Mouse (Mus musculus) liver, embryonic 11.5 days (tissue): Measurements from ENCODE around the gene Gm4131. TPM values are rescaled to one million over a fixed set of nuclear protein-coding genes. Genes with fewer than 3 reads are reported as not detected.

Source experiments
- ATAC-seq: fragments of 200-750 bp; cut with Nextera tagmentation; replicated peaks from 2 replicates; pipeline ENCODE4 v1.8.0; 2017; ENCODE audit warnings: moderate number of reproducible peaks, mild to moderate bottlenecking, moderate TSS enrichment, moderate library complexity; ENCODE audit not compliant: low FRiP score
- DNase-seq: peaks from one replicate; pipeline ENCODE4 v3.0.0-alpha.2; 2017; ENCODE audit warnings: low spot score
- H3K27ac ChIP-seq: fragments of 300-500 bp; sonication (generic); 2 replicates; pipeline ENCODE4 v1.5.1; 2014; ENCODE audit warnings: mild to moderate bottlenecking, low read depth, low read length, control low read depth
- H3K27me3 ChIP-seq: fragments of 300-500 bp; sonication (generic); replicated peaks from 2 replicates; pipeline ENCODE4 v1.6.1; 2014; ENCODE audit warnings: low read length, mixed read lengths; ENCODE audit not compliant: control insufficient read depth, insufficient read depth
- H3K36me3 ChIP-seq: fragments of 300-500 bp; sonication (generic); 2 replicates; pipeline ENCODE4 v1.6.1; 2014; ENCODE audit warnings: mild to moderate bottlenecking, low read length, moderate library complexity, mixed read lengths; ENCODE audit not compliant: control insufficient read depth, insufficient read depth
- H3K4me1 ChIP-seq: fragments of 300-500 bp; sonication (generic); replicated peaks from 2 replicates; pipeline ENCODE4 v1.6.1; 2014; ENCODE audit warnings: low read length, mixed read lengths; ENCODE audit not compliant: control insufficient read depth, insufficient read depth
- H3K4me2 ChIP-seq: fragments of 300-500 bp; sonication (generic); 2 replicates; pipeline ENCODE4 v1.6.1; 2014; ENCODE audit warnings: mild to moderate bottlenecking, control low read depth, moderate library complexity
- H3K4me3 ChIP-seq: fragments of 300-500 bp; sonication (generic); 2 replicates; pipeline ENCODE4 v1.5.1; 2014; ENCODE audit warnings: low read depth, low read length, control low read depth
- H3K9ac ChIP-seq: fragments of 300-500 bp; sonication (generic); 2 replicates; pipeline ENCODE4 v1.6.1; 2014; ENCODE audit warnings: low read depth, low read length, control low read depth
- H3K9me3 ChIP-seq: fragments of 300-500 bp; sonication (generic); 2 replicates; pipeline ENCODE4 v1.6.1; 2016; ENCODE audit warnings: low read length, inconsistent platforms, mixed read lengths; ENCODE audit not compliant: control insufficient read depth
- WGBS: fragments of 180-500 bp; shearing (Covaris S2); extraction: QIAGEN DNeasy Blood & Tissue Kit; methylation state at CpG from one replicate; pipeline ENCODE4 v1.1.7; 2014; 5-methylcytosine and 5-hydroxymethylcytosine counted together
- polyA plus RNA-seq: library from polyadenylated mRNA; unstranded; fragments of >200 nt; fragmentation: Nextera tagmentation; extraction: Ambion mirVana; gene quantifications from 2 replicates; pipeline ENCODE4 v1.2.1, GENCODE M21; 2014

The Gm4131 gene
- polyA plus RNA-seq, 1 experiment from 2014 or later, result not detected

GRCm38 (mm10) chr14:62493456-62493855, 73.3 kb downstream of the Gm4131 start:
- Histone ChIP-seq H3K4me3 (no peak overlapping the region), H3K9ac (no peak overlapping the region), H3K36me3 (no peaks in the 10 kb centered on the region), H3K27ac (no peak overlapping the region), H3K4me1 (no peaks in the 10 kb centered on the region), H3K4me2 (no peak overlapping the region), H3K27me3 (no peaks in the 10 kb centered on the region), H3K9me3 (no peaks in the 10 kb centered on the region)
- no peak for DNase-seq
- 67% methylated on average over 5 of the region's 5 CpGs for WGBS
- no peak for ATAC-seq

GRCm38 (mm10) chr14:62492196-62492850, 74.4 kb downstream of the Gm4131 start:
- Histone ChIP-seq H3K9me3 (no peaks in the 10 kb centered on the region), H3K4me3 (no peak overlapping the region), H3K27me3 (no peaks in the 10 kb centered on the region), H3K9ac (no peak overlapping the region), H3K36me3 (no peaks in the 10 kb centered on the region), H3K4me2 (no peak overlapping the region), H3K4me1 (no peaks in the 10 kb centered on the region), H3K27ac (no peak overlapping the region)
- WGBS, result 38% methylated on average over 16 of the region's 16 CpGs
- ATAC-seq (no peak), DNase-seq (peak; percentile 48)

GRCm38 (mm10) chr14:62488270-62488669, 78.5 kb downstream of the Gm4131 start:
- Histone ChIP-seq H3K9me3 (no peaks in the 10 kb centered on the region), H3K36me3 (no peaks in the 10 kb centered on the region), H3K9ac (no peak overlapping the region), H3K4me2 (no peak overlapping the region), H3K4me1 (no peaks in the 10 kb centered on the region), H3K27ac (no peak overlapping the region), H3K27me3 (no peaks in the 10 kb centered on the region), H3K4me3 (no peak overlapping the region)
- no peak for ATAC-seq
- WGBS, result 77% methylated on average over 7 of the region's 7 CpGs
- no peak for DNase-seq

GRCm38 (mm10) chr14:62481381-62481780, 85.3 kb downstream of the Gm4131 start:
- 34% methylated on average over 8 of the region's 8 CpGs for WGBS

GRCm38 (mm10) chr14:62479395-62479794, 87.3 kb downstream of the Gm4131 start:
- DNase-seq (no peak), ATAC-seq (no peak)
- H3K27me3 ChIP-seq, result no peaks in the 10 kb centered on the region
- H3K36me3 ChIP-seq, result no peaks in the 10 kb centered on the region
- no peaks in the 10 kb centered on the region for H3K9me3 ChIP-seq
- H3K9ac ChIP-seq, result no peak overlapping the region
- no peaks in the 10 kb centered on the region for H3K4me1 ChIP-seq
- H3K4me2 ChIP-seq, result no peak overlapping the region
- no peak overlapping the region for H3K27ac ChIP-seq
- 52% methylated on average over 6 of the region's 6 CpGs for WGBS
- no peak overlapping the region for H3K4me3 ChIP-seq

More at GRCm38 (mm10) chr14:62481381-62481780, 85.3 kb downstream of the Gm4131 start:
- no peaks in the 10 kb centered on the region for H3K4me1 ChIP-seq
- H3K27me3 ChIP-seq, result no peaks in the 10 kb centered on the region
- H3K27ac ChIP-seq, result no peak overlapping the region
- no peaks in the 10 kb centered on the region for H3K9me3 ChIP-seq
- no peak for ATAC-seq
- DNase-seq, result no peak
- H3K4me3 ChIP-seq, result no peak overlapping the region
- H3K4me2 ChIP-seq, result no peak overlapping the region
- H3K36me3 ChIP-seq, result no peaks in the 10 kb centered on the region
- H3K9ac ChIP-seq, result no peak overlapping the region

- Histone ChIP-seq H3K36me3 (no peaks in the 10 kb centered on the region), H3K4me3 (no peak overlapping the region), H3K9me3 (no peaks in the 10 kb centered on the region), H3K4me1 (no peaks in the 10 kb centered on the region), H3K27me3 (no peaks in the 10 kb centered on the region), H3K27ac (no peak overlapping the region), H3K9ac (no peak overlapping the region), H3K4me2 (no peak overlapping the region)
- ATAC-seq (no peak), DNase-seq (no peak)
- WGBS, result 38% methylated on average over 1 of the region's 1 CpGs
These were observed 92.2 kb downstream of the Gm4131 start for GRCm38 (mm10) chr14:62474481-62474880.

- no peak overlapping the region for H3K4me2 ChIP-seq
- no peak overlapping the region for H3K27ac ChIP-seq
- DNase-seq, result no peak
- no peaks in the 10 kb centered on the region for H3K4me1 ChIP-seq
- H3K36me3 ChIP-seq, result no peaks in the 10 kb centered on the region
- no peak for ATAC-seq
- no peaks in the 10 kb centered on the region for H3K27me3 ChIP-seq
- no peaks in the 10 kb centered on the region for H3K9me3 ChIP-seq
- WGBS, result 71% methylated on average over 2 of the region's 2 CpGs
- H3K9ac ChIP-seq, result no peak overlapping the region
- no peak overlapping the region for H3K4me3 ChIP-seq
These were observed 94.7 kb downstream of the Gm4131 start for GRCm38 (mm10) chr14:62472061-62472460.

GRCm38 (mm10) chr14:62468753-62469125, 98.0 kb downstream of the Gm4131 start:
- Histone ChIP-seq H3K27ac (no peak overlapping the region), H3K36me3 (no peaks in the 10 kb centered on the region), H3K4me2 (no peak overlapping the region), H3K4me3 (no peak overlapping the region), H3K27me3 (no peaks in the 10 kb centered on the region), H3K4me1 (no peaks in the 10 kb centered on the region), H3K9me3 (no peaks in the 10 kb centered on the region), H3K9ac (no peak overlapping the region)
- 85% methylated on average over 5 of the region's 5 CpGs for WGBS
- no peak for DNase-seq
- ATAC-seq, result no peak

GRCm38 (mm10) chr14:62468119-62468752, 98.5 kb downstream of the Gm4131 start:
- no peak overlapping the region for H3K4me2 ChIP-seq
- ATAC-seq (no peak), DNase-seq (no peak)
- no peaks in the 10 kb centered on the region for H3K27me3 ChIP-seq
- H3K9me3 ChIP-seq, result no peaks in the 10 kb centered on the region
- no peak overlapping the region for H3K9ac ChIP-seq
- no peaks in the 10 kb centered on the region for H3K4me1 ChIP-seq
- no peaks in the 10 kb centered on the region for H3K36me3 ChIP-seq
- 69% methylated on average over 6 of the region's 6 CpGs for WGBS
- no peak overlapping the region for H3K4me3 ChIP-seq
- no peak overlapping the region for H3K27ac ChIP-seq
